Mouse (Mus musculus) urinary bladder, postnatal 14 days (tissue): ENCODE results near the gene Tbc1d10a.

ENCODE experiments used
- DNase-seq: peaks from one replicate; pipeline ENCODE4 v3.0.0; 2021; ENCODE audit warnings: low spot score

Gene Tbc1d10a

GRCm38 (mm10) chr11:4216248-4217000 is 29.8 kb downstream of the Tbc1d10a start:
- peak; percentile 61 for DNase-seq

- peak; percentile 94 for DNase-seq
These were observed 31.5 kb downstream of the Tbc1d10a start, which contains the start of gene Castor1 for GRCm38 (mm10) chr11:4217914-4218629. Gene Castor1, plus strand, starts transcription at chr11:4218225.

GRCm38 (mm10) chr11:4218637-4219036 is 32.0 kb downstream of the Tbc1d10a start:
- DNase-seq, result no peak

GRCm38 (mm10) chr11:4219317-4219751 is 32.7 kb downstream of the Tbc1d10a start:
- peak; percentile 83 for DNase-seq

GRCm38 (mm10) chr11:4219908-4220307 is 33.3 kb downstream of the Tbc1d10a start:
- no peak for DNase-seq

- peak; percentile 77 for DNase-seq
These were observed 34.1 kb downstream of the Tbc1d10a start for GRCm38 (mm10) chr11:4220443-4221400.

- DNase-seq, result no peak
These were observed 35.7 kb downstream of the Tbc1d10a start for GRCm38 (mm10) chr11:4222046-4222950.

- no peak for DNase-seq
These were observed 37.0 kb downstream of the Tbc1d10a start for GRCm38 (mm10) chr11:4223393-4224188.

- no peak for DNase-seq
These were observed 37.6 kb downstream of the Tbc1d10a start for GRCm38 (mm10) chr11:4224223-4224622.

- DNase-seq, result no peak
These were observed 40.2 kb downstream of the Tbc1d10a start for GRCm38 (mm10) chr11:4226569-4227325.

- no peak for DNase-seq
These were observed 41.9 kb downstream of the Tbc1d10a start for GRCm38 (mm10) chr11:4228463-4228862.

GRCm38 (mm10) chr11:4229841-4230240 is 43.3 kb downstream of the Tbc1d10a start:
- no peak for DNase-seq

GRCm38 (mm10) chr11:4231435-4231834 is 44.8 kb downstream of the Tbc1d10a start:
- no peak for DNase-seq

- no peak for DNase-seq
These were observed 46.1 kb downstream of the Tbc1d10a start for GRCm38 (mm10) chr11:4232644-4233043.

GRCm38 (mm10) chr11:4235052-4235655 is 48.6 kb downstream of the Tbc1d10a start:
- no peak for DNase-seq

- no peak for DNase-seq
These were observed 49.3 kb downstream of the Tbc1d10a start, which contains the start of gene Osm for GRCm38 (mm10) chr11:4235665-4236545. Gene Osm, plus strand, starts transcription at chr11:4236420.

- no peak for DNase-seq
These were observed 50.0 kb downstream of the Tbc1d10a start for GRCm38 (mm10) chr11:4236546-4237067.
